Mouse (Mus musculus) bone marrow macrophage, adult 2 months (primary cell): ENCODE measurements around the gene Ccdc96.

Experiments
- CTCF ChIP-seq: IDR thresholded peaks from 2 replicates; pipeline ENCODE4 v1.5.1; 2012; ENCODE audit warnings: low read depth, mild to moderate bottlenecking, low read length, moderate library complexity
- POLR2A ChIP-seq: IDR thresholded peaks from 2 replicates; pipeline ENCODE4 v1.6.1; 2012; ENCODE audit warnings: mild to moderate bottlenecking, low read depth, low read length, borderline replicate concordance

DNA sequence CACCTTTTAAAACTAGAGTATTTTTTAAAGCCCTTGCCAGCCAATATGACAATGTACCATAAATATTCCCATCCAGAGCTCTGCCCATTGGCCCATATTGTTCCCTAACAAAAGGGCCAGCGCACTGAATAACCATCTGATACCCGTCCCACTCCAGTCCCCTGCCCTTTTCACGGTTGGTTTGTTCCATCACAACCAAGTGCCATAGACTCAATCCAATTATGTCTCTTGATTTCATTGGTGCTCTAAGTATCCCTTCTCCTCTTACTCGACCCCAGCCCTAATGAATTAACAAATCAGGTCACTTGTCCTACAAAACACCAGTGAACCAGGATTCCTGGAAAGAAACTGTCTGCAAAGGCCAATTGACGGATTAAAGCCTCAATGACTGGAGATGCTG lies 21.0 kb upstream of the Ccdc96 start:
- no peak for TF ChIP-seq CTCF
- TF ChIP-seq POLR2A: no peak
